Mouse (Mus musculus): ENCODE results near the gene Csde1. TPM values are rescaled to one million over a fixed set of nuclear protein-coding genes. Genes with fewer than 3 reads are reported as not detected.

The Csde1 gene
- polyA plus RNA-seq, 1 experiment from 2014 or later, result 302 TPM

GRCm38 (mm10) chr3:102995605-102996321, 24.5 kb upstream of the Csde1 start, which contains the start of gene Sike1:
TSS of gene Sike1 (plus strand) at chr3:102995708.
- peak; percentile 97 for ATAC-seq (replicated peaks; ENCODE audit: extremely low read depth, insufficient read depth, low FRiP score)
- peak within 1 kb of the TSS; percentile 93 for H3K9ac ChIP-seq (ENCODE audit: low read length)
- 0 out of 2 replicates have a peak, but pooled peaks cover 2% of the 10 kb centered on the region for H3K9me3 ChIP-seq (replicated peaks; ENCODE audit: control insufficient read depth, low read length)
- peak within 1 kb of the TSS; percentile 70 for H3K4me2 ChIP-seq (ENCODE audit: low read depth, low read length)
- H3K36me3 ChIP-seq (ENCODE audit: control insufficient read depth, insufficient read depth), result peaks cover 22% of the 10 kb centered on the region
- H3K4me3 ChIP-seq (ENCODE audit: low read length), result peak within 1 kb of the TSS; percentile 86
- under 1% methylated on average over 59 of the region's 60 CpGs for WGBS
- H3K4me1 ChIP-seq (ENCODE audit: control insufficient read depth, insufficient read depth, low read length), result peaks cover 6% of the 10 kb centered on the region
- peak within 1 kb of the TSS; percentile 96 for H3K27ac ChIP-seq (ENCODE audit: low read length)
- no peaks in the 10 kb centered on the region for H3K27me3 ChIP-seq (ENCODE audit: control insufficient read depth, insufficient read depth, low read length)

- H3K4me2 ChIP-seq (ENCODE audit: low read depth, low read length), result peak overlapping the region; percentile 70; the same call in 1 of the 2 replicates
These were observed 23.2 kb upstream of the Csde1 start for GRCm38 (mm10) chr3:102997036-102997435.

DNA sequence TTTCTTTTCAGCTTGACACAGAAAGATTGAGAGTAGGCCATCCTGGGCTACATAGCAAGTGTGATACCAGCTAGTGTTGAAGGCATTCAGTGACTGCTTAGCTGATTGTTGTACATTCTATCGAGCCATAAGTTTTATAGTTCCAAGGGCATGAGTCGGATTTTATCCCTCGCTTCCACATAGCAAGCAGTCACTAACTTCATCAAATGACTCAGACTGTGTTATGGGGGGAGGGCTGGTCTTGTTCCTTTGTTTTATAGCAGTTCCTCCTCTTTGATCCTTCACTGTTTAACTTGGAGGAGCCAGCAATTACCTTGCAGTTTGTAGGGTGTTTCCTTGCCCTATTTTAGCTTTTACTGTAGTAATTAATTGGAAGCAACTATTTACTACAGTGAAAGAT, 22.6 kb upstream of the Csde1 start:
- WGBS, result 73% methylated on average over 3 of the region's 3 CpGs
- ATAC-seq (replicated peaks; ENCODE audit: extremely low read depth, insufficient read depth, low FRiP score), result no peak

More at GRCm38 (mm10) chr3:102997036-102997435, 23.2 kb upstream of the Csde1 start:
- Histone ChIP-seq H3K4me1 (ENCODE audit: control insufficient read depth, insufficient read depth, low read length) (peaks cover 6% of the 10 kb centered on the region), H3K9me3 (replicated peaks; ENCODE audit: control insufficient read depth, low read length) (0 out of 2 replicates have a peak, but pooled peaks cover 2% of the 10 kb centered on the region), H3K27me3 (ENCODE audit: control insufficient read depth, insufficient read depth, low read length) (no peaks in the 10 kb centered on the region), H3K4me3 (ENCODE audit: low read length) (no peak overlapping the region), H3K27ac (ENCODE audit: low read length) (0 out of 2 replicates have a peak overlapping the region, but pooled peaks have one; percentile 10), H3K9ac (ENCODE audit: low read length) (no peak overlapping the region), H3K36me3 (ENCODE audit: control insufficient read depth, insufficient read depth) (peaks cover 28% of the 10 kb centered on the region)
- WGBS, result 72% methylated on average over 10 of the region's 10 CpGs
- ATAC-seq (replicated peaks; ENCODE audit: extremely low read depth, insufficient read depth, low FRiP score), result no peak

DNA sequence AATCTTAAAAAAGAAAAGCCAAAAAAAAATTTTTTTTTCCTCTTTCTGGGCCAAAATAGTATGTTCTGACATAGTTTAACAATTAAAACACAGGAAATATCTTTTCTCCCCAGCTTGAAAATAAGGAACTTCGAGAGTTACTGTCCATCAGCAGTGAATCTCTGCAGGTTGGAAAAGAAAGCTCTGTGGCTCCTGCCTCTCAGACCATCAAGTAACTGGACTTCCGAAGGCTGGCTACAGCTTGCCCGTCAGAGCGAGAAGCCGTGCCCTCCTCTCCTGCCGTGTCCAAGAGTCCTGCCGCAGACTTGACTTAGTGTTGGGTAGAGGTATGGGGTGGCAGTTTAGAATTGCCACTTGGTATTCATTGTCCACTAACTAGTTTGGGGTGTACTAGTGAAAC, 18.6 kb upstream of the Csde1 start:
- Histone ChIP-seq H3K36me3 (ENCODE audit: control insufficient read depth, insufficient read depth) (peaks cover 42% of the 10 kb centered on the region), H3K4me2 (ENCODE audit: low read depth, low read length) (no peak overlapping the region), H3K9me3 (replicated peaks; ENCODE audit: control insufficient read depth, low read length) (0 out of 2 replicates have a peak, but pooled peaks cover 2% of the 10 kb centered on the region), H3K4me3 (ENCODE audit: low read length) (no peak overlapping the region), H3K9ac (ENCODE audit: low read length) (no peak overlapping the region), H3K4me1 (ENCODE audit: control insufficient read depth, insufficient read depth, low read length) (peaks cover 2% of the 10 kb centered on the region), H3K27me3 (ENCODE audit: control insufficient read depth, insufficient read depth, low read length) (no peaks in the 10 kb centered on the region), H3K27ac (ENCODE audit: low read length) (no peak overlapping the region)
- WGBS, result 89% methylated on average over 7 of the region's 7 CpGs
- ATAC-seq (replicated peaks; ENCODE audit: extremely low read depth, insufficient read depth, low FRiP score), result no peak

More for the DNA sequence above, 22.6 kb upstream of the Csde1 start:
- Histone ChIP-seq H3K9ac (ENCODE audit: low read length) (no peak overlapping the region), H3K4me2 (ENCODE audit: low read depth, low read length) (no peak overlapping the region), H3K4me1 (ENCODE audit: control insufficient read depth, insufficient read depth, low read length) (peaks cover 6% of the 10 kb centered on the region), H3K4me3 (ENCODE audit: low read length) (no peak overlapping the region), H3K27me3 (ENCODE audit: control insufficient read depth, insufficient read depth, low read length) (no peaks in the 10 kb centered on the region), H3K9me3 (replicated peaks; ENCODE audit: control insufficient read depth, low read length) (0 out of 2 replicates have a peak, but pooled peaks cover 2% of the 10 kb centered on the region), H3K27ac (ENCODE audit: low read length) (no peak overlapping the region), H3K36me3 (ENCODE audit: control insufficient read depth, insufficient read depth) (peaks cover 33% of the 10 kb centered on the region)

GRCm38 (mm10) chr3:103017350-103017749, 2.9 kb upstream of the Csde1 start:
- H3K4me3 ChIP-seq (ENCODE audit: low read length), result no peak overlapping the region
- H3K27ac ChIP-seq (ENCODE audit: low read length), result no peak overlapping the region
- H3K4me2 ChIP-seq (ENCODE audit: low read depth, low read length), result no peak overlapping the region
- peaks cover 12% of the 10 kb centered on the region for H3K4me1 ChIP-seq (ENCODE audit: control insufficient read depth, insufficient read depth, low read length)
- no peaks in the 10 kb centered on the region for H3K36me3 ChIP-seq (ENCODE audit: control insufficient read depth, insufficient read depth)
- no peaks in the 10 kb centered on the region for H3K27me3 ChIP-seq (ENCODE audit: control insufficient read depth, insufficient read depth, low read length)
- H3K9ac ChIP-seq (ENCODE audit: low read length), result no peak overlapping the region
- 38% methylated on average over 2 of the region's 2 CpGs for WGBS
- ATAC-seq (replicated peaks; ENCODE audit: extremely low read depth, insufficient read depth, low FRiP score), result no peak
- H3K9me3 ChIP-seq (replicated peaks; ENCODE audit: control insufficient read depth, low read length), result no peaks in the 10 kb centered on the region

GRCm38 (mm10) chr3:103019462-103019861, 764 bp upstream of the Csde1 start:
- Histone ChIP-seq H3K4me1 (ENCODE audit: control insufficient read depth, insufficient read depth, low read length) (peaks cover 14% of the 10 kb centered on the region), H3K9ac (ENCODE audit: low read length) (peak overlapping the region; percentile 100), H3K4me3 (ENCODE audit: low read length) (peak overlapping the region; percentile 97), H3K36me3 (ENCODE audit: control insufficient read depth, insufficient read depth) (no peaks in the 10 kb centered on the region), H3K27me3 (ENCODE audit: control insufficient read depth, insufficient read depth, low read length) (no peaks in the 10 kb centered on the region), H3K27ac (ENCODE audit: low read length) (peak overlapping the region; percentile 98), H3K4me2 (ENCODE audit: low read depth, low read length) (peak overlapping the region; percentile 68), H3K9me3 (replicated peaks; ENCODE audit: control insufficient read depth, low read length) (no peaks in the 10 kb centered on the region)
- no peak for ATAC-seq (replicated peaks; ENCODE audit: extremely low read depth, insufficient read depth, low FRiP score)
- WGBS, result 92% methylated on average over 2 of the region's 2 CpGs

- Histone ChIP-seq H3K4me1 (ENCODE audit: control insufficient read depth, insufficient read depth, low read length) (peaks cover 16% of the 10 kb centered on the region), H3K27me3 (ENCODE audit: control insufficient read depth, insufficient read depth, low read length) (no peaks in the 10 kb centered on the region), H3K9ac (ENCODE audit: low read length) (peak overlapping the region; percentile 100), H3K4me2 (ENCODE audit: low read depth, low read length) (peak overlapping the region; percentile 66), H3K27ac (ENCODE audit: low read length) (peak overlapping the region; percentile 98), H3K9me3 (replicated peaks; ENCODE audit: control insufficient read depth, low read length) (no peaks in the 10 kb centered on the region), H3K36me3 (ENCODE audit: control insufficient read depth, insufficient read depth) (no peaks in the 10 kb centered on the region), H3K4me3 (ENCODE audit: low read length) (peak overlapping the region; percentile 97)
- under 1% methylated on average over 35 of the region's 37 CpGs for WGBS
- ATAC-seq (replicated peaks; ENCODE audit: extremely low read depth, insufficient read depth, low FRiP score), result peak; percentile 92
These were observed 865 bp downstream of the Csde1 start for GRCm38 (mm10) chr3:103020943-103021638.

DNA sequence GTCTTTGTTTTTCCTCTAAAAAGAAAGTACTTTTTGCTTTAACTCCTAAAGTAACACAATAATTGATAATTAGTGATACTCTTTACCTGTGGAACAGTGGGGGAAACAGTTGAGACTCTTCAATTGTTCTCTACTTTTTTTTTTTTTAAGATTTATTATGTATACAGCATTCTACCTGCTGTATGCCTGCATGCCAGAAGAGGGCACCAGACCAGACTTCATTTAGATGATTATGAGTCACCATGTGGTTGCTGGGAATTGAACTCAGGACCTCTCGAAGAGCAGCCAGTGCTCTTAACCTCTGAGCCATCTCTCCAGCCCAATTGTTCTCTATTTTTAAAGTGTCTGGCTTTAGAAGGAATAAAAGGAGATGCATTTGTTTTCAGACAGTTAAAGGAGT, 5.9 kb downstream of the Csde1 start:
- no peak overlapping the region for H3K4me3 ChIP-seq (ENCODE audit: low read length)
- WGBS, result 95% methylated on average over 1 of the region's 1 CpGs
- no peak overlapping the region for H3K4me2 ChIP-seq (ENCODE audit: low read depth, low read length)
- no peaks in the 10 kb centered on the region for H3K27me3 ChIP-seq (ENCODE audit: control insufficient read depth, insufficient read depth, low read length)
- peaks cover 19% of the 10 kb centered on the region for H3K36me3 ChIP-seq (ENCODE audit: control insufficient read depth, insufficient read depth)
- no peak for ATAC-seq (replicated peaks; ENCODE audit: extremely low read depth, insufficient read depth, low FRiP score)
- no peak overlapping the region for H3K27ac ChIP-seq (ENCODE audit: low read length)
- no peak overlapping the region for H3K9ac ChIP-seq (ENCODE audit: low read length)
- H3K4me1 ChIP-seq (ENCODE audit: control insufficient read depth, insufficient read depth, low read length), result peaks cover 12% of the 10 kb centered on the region
- H3K9me3 ChIP-seq (replicated peaks; ENCODE audit: control insufficient read depth, low read length), result no peaks in the 10 kb centered on the region

GRCm38 (mm10) chr3:103040285-103040684, 20.1 kb downstream of the Csde1 start:
- peaks cover 33% of the 10 kb centered on the region for H3K36me3 ChIP-seq (ENCODE audit: control insufficient read depth, insufficient read depth)
- H3K4me1 ChIP-seq (ENCODE audit: control insufficient read depth, insufficient read depth, low read length), result no peaks in the 10 kb centered on the region
- H3K4me3 ChIP-seq (ENCODE audit: low read length), result no peak overlapping the region
- ATAC-seq (replicated peaks; ENCODE audit: extremely low read depth, insufficient read depth, low FRiP score), result no peak
- H3K27ac ChIP-seq (ENCODE audit: low read length), result no peak overlapping the region
- no peaks in the 10 kb centered on the region for H3K9me3 ChIP-seq (replicated peaks; ENCODE audit: control insufficient read depth, low read length)
- no peak overlapping the region for H3K4me2 ChIP-seq (ENCODE audit: low read depth, low read length)
- no peaks in the 10 kb centered on the region for H3K27me3 ChIP-seq (ENCODE audit: control insufficient read depth, insufficient read depth, low read length)
- 94% methylated on average over 6 of the region's 6 CpGs for WGBS
- no peak overlapping the region for H3K9ac ChIP-seq (ENCODE audit: low read length)
